Mouse (Mus musculus) embryonic facial prominence, embryonic 12.5 days (tissue): ENCODE data around the gene Pcbp2. TPM values are rescaled to one million over a fixed set of nuclear protein-coding genes. Genes with fewer than 3 reads are reported as not detected.

Source experiments
- ATAC-seq: fragments of 200-750 bp; cut with Nextera tagmentation; 2 replicates; pipeline ENCODE4 v1.8.0; 2017; ENCODE audit not compliant: insufficient number of reproducible peaks, insufficient read depth, low FRiP score, low TSS enrichment
- H3K27ac ChIP-seq: fragments of 300-500 bp; sonication (generic); 2 replicates; pipeline ENCODE4 v1.5.1; 2016; ENCODE audit warnings: mild to moderate bottlenecking
- H3K27me3 ChIP-seq: fragments of 300-500 bp; sonication (generic); 2 replicates; pipeline ENCODE4 v1.6.1; 2016; ENCODE audit warnings: mild to moderate bottlenecking, moderate library complexity
- H3K36me3 ChIP-seq: fragments of 300-500 bp; sonication (generic); 2 replicates; pipeline ENCODE4 v1.6.1; 2016; ENCODE audit warnings: mild to moderate bottlenecking
- H3K4me1 ChIP-seq: fragments of 300-500 bp; sonication (generic); 2 replicates; pipeline ENCODE4 v1.6.1; 2016
- H3K4me2 ChIP-seq: fragments of 300-500 bp; sonication (generic); replicated peaks from 2 replicates; pipeline ENCODE4 v1.6.1; 2016; ENCODE audit warnings: mild to moderate bottlenecking, moderate library complexity
- H3K4me3 ChIP-seq: fragments of 300-500 bp; sonication (generic); 2 replicates; pipeline ENCODE4 v1.5.1; 2016; ENCODE audit warnings: mild to moderate bottlenecking
- H3K9ac ChIP-seq: fragments of 300-500 bp; sonication (generic); 2 replicates; pipeline ENCODE4 v1.6.1; 2016; ENCODE audit warnings: mild to moderate bottlenecking, moderate library complexity
- H3K9me3 ChIP-seq: fragments of 300-500 bp; sonication (generic); 2 replicates; pipeline ENCODE4 v1.6.1; 2016; ENCODE audit warnings: mild to moderate bottlenecking, moderate library complexity
- WGBS: fragments of 180-500 bp; shearing (Covaris S2); methylation state at CpG from one replicate; pipeline ENCODE4 v1.1.7; 2016; 5-methylcytosine and 5-hydroxymethylcytosine counted together
- polyA plus RNA-seq: library from polyadenylated mRNA; unstranded; fragments of >200 nt; fragmentation: Nextera tagmentation; extraction: Ambion mirVana; gene quantifications from 2 replicates; pipeline ENCODE4 v1.2.1, GENCODE M21; 2016

Pcbp2 gene
- polyA plus RNA-seq, 1 experiment from 2014 or later: 230 TPM

DNA sequence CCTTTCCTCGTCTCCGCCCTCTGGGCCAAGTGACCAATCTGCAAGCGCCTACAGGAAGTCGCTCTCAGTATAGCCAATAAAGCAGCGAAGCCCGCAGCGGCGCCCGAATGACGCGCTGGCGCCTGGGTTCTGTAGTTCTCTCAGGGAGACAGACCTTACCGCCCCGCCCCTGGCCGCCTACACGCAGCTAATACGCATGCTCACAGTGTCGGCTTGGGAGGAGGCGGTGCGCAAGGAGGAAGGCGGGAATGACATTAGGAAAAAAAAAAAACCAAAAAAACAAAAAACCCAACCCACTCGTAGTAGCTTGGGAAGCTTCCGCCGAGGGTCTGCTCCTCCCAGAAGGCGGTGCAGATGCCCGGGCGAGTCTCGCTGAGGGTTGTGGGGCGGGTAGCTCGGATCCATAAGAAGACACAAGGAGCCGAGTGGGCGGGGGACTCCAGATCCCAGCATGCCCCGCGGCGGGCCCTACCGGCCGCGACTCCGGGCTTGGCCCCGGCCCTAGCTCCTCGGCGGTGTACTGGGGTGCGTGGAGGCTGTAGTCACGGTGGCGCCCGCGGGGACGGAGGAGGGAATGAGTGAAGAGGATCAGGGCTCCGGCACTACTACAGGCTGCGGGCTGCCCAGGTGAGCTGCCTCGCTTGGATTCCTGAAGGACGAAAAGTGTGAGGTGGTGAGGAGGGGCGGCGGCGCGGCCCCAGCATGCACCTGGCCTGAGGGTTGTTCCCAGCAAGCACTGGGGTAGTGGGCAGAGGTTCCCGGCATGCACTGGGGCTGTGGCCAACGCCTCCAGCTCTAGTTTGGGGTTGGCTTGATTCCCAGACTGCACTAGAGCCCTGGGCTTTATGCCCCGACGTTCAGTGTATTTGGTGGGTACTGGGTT is 47.9 kb downstream of the Pcbp2 start, which contains the start of gene Tarbp2:
Gene Tarbp2, plus strand, starts transcription at position 217 of the 883 bp plus-strand sequence.
- H3K9ac ChIP-seq: peak within 1 kb of the TSS; percentile 81
- peaks cover 25% of the 10 kb centered on the region for H3K36me3 ChIP-seq
- H3K9me3 ChIP-seq: no peaks in the 10 kb centered on the region
- peak within 1 kb of the TSS; percentile 53 for H3K4me3 ChIP-seq
- no peaks in the 10 kb centered on the region for H3K27me3 ChIP-seq
- peaks cover 26% of the 10 kb centered on the region for H3K4me1 ChIP-seq
- WGBS: under 1% methylated on average over 60 of the region's 60 CpGs
- peak within 1 kb of the TSS; percentile 99 for H3K27ac ChIP-seq
- peak; percentile 93 for ATAC-seq
- H3K4me2 ChIP-seq: peak within 1 kb of the TSS; percentile 86

DNA sequence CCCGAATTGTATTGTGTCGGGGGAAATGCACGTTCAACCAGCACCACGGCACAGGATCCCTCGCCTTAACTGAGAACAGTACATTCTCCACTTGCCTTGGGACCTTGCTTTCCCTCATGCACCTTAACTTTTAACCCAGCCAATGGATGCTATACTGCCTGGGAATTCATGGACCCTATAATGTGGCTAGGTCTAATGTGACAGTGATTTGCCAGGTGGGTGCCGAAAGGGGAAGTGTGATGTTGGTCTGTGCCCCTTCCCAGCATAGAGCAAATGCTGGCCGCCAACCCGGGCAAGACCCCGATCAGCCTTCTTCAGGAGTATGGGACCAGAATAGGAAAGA is 48.5 kb downstream of the Pcbp2 start:
- H3K4me2 ChIP-seq: peak overlapping the region; percentile 86
- peak overlapping the region; percentile 53 for H3K4me3 ChIP-seq
- peaks cover 26% of the 10 kb centered on the region for H3K4me1 ChIP-seq
- H3K9me3 ChIP-seq: no peaks in the 10 kb centered on the region
- H3K36me3 ChIP-seq: peaks cover 28% of the 10 kb centered on the region
- ATAC-seq: no peak
- peak overlapping the region; percentile 81 for H3K9ac ChIP-seq
- WGBS: 15% methylated on average over 9 of the region's 9 CpGs
- H3K27ac ChIP-seq: peak overlapping the region; percentile 99
- H3K27me3 ChIP-seq: no peaks in the 10 kb centered on the region

DNA sequence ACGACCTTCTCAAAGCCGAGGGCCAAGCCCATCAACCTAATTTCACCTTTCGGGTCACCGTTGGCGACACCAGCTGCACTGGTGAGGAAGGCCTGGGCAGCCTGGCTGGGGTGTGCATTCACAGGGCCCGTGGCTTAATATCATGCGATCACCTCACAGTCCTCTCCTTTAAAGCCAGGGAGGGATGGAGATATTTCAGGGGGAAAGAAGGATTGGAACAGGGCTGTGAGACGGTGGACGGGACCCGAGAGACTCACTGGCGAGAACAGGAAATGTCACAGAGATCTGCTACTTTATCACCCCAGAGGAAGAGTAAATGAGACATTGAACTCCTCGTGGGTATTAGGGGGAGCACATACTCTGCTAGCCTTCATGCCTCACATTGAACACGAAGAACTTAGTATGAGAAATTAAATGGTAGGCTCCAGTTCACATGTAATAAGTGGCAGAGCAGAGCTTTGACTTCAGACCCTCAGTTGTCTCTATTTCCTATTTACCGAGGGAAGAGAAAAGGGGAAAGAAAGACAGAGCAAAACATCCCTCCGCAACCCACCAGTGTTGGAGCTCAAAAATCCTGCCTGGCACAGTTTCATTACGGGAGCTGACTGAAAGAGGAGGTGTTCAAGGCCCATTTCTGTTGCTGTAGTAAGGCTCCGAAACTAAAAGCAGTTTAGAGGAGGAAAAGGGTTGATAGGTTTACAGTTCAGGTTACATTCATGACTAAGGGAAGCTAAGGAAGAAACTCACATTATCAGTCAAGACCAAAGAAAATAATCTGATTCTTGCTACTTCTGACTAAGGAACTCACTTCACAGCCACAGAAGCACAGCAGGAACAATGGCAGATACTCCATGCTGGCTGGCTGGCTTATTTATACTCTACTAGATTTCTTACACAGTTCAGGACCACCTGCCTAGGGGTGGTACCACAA is 49.1 kb downstream of the Pcbp2 start:
- peak overlapping the region; percentile 81 for H3K9ac ChIP-seq
- peaks cover 34% of the 10 kb centered on the region for H3K36me3 ChIP-seq
- 68% methylated on average over 17 of the region's 17 CpGs for WGBS
- H3K4me3 ChIP-seq: peak overlapping the region; percentile 53
- no peak for ATAC-seq
- peak overlapping the region; percentile 99; the same call in 1 of the 2 replicates for H3K27ac ChIP-seq
- H3K9me3 ChIP-seq: no peaks in the 10 kb centered on the region
- H3K4me2 ChIP-seq: peak overlapping the region; percentile 86
- H3K4me1 ChIP-seq: peaks cover 26% of the 10 kb centered on the region
- H3K27me3 ChIP-seq: no peaks in the 10 kb centered on the region

- no peak overlapping the region for H3K4me3 ChIP-seq
Measured at GRCm38 (mm10) chr15:102520416-102520815, 50.1 kb downstream of the Pcbp2 start.

DNA sequence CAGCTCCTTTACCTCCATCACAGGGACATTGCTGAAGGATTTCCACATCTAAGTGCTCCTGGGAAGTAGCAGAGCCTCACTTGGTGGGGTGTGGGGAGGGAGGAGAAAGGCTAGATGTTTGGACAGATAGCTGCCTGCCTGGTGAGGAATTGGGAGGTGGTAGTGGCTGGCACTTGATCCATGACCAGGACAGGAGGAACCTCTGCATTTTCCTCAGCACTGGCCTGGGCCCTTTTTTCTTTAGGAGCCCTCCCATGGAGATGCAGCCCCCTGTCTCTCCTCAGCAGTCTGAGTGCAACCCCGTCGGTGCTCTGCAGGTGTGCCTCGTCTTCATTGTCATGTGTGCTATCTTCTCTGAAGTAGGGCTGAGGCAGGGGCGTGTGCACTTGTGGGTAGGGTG is 51.1 kb downstream of the Pcbp2 start:
- WGBS: 94% methylated on average over 4 of the region's 4 CpGs
- H3K9me3 ChIP-seq: no peaks in the 10 kb centered on the region
- no peak overlapping the region for H3K4me2 ChIP-seq
- H3K4me3 ChIP-seq: no peak overlapping the region
- H3K9ac ChIP-seq: no peak overlapping the region
- peaks cover 37% of the 10 kb centered on the region for H3K36me3 ChIP-seq
- H3K27ac ChIP-seq: no peak overlapping the region
- H3K4me1 ChIP-seq: peaks cover 14% of the 10 kb centered on the region
- ATAC-seq: no peak
- no peaks in the 10 kb centered on the region for H3K27me3 ChIP-seq

More at GRCm38 (mm10) chr15:102520416-102520815, 50.1 kb downstream of the Pcbp2 start:
- peaks cover 37% of the 10 kb centered on the region for H3K36me3 ChIP-seq
- no peak overlapping the region for H3K4me2 ChIP-seq
- ATAC-seq: no peak
- H3K9ac ChIP-seq: peak overlapping the region; percentile 21; the same call in 1 of the 2 replicates
- no peaks in the 10 kb centered on the region for H3K9me3 ChIP-seq
- no peak overlapping the region for H3K27ac ChIP-seq
- 84% methylated on average over 4 of the region's 4 CpGs for WGBS
- H3K27me3 ChIP-seq: no peaks in the 10 kb centered on the region
- peaks cover 23% of the 10 kb centered on the region for H3K4me1 ChIP-seq

GRCm38 (mm10) chr15:102524892-102525485 is 54.6 kb downstream of the Pcbp2 start, which contains the start of gene Npff:
TSS of gene Npff (minus strand) at chr15:102524942.
- Histone ChIP-seq H3K4me3 (no peak within 1 kb of the TSS), H3K36me3 (peaks cover 64% of the 10 kb centered on the region), H3K9me3 (no peaks in the 10 kb centered on the region), H3K27me3 (no peaks in the 10 kb centered on the region), H3K4me2 (no peak within 1 kb of the TSS), H3K27ac (no peak within 1 kb of the TSS), H3K9ac (no peak within 1 kb of the TSS), H3K4me1 (0 out of 2 replicates have a peak, but pooled peaks cover 4% of the 10 kb centered on the region)
- no peak for ATAC-seq
- WGBS: 6% methylated on average over 3 of the region's 3 CpGs

GRCm38 (mm10) chr15:102526111-102527002 is 56.0 kb downstream of the Pcbp2 start:
- Histone ChIP-seq H3K4me3 (no peak overlapping the region), H3K9ac (no peak overlapping the region), H3K36me3 (peaks cover 62% of the 10 kb centered on the region), H3K9me3 (no peaks in the 10 kb centered on the region), H3K4me2 (no peak overlapping the region), H3K4me1 (no peaks in the 10 kb centered on the region), H3K27ac (no peak overlapping the region), H3K27me3 (no peaks in the 10 kb centered on the region)
- 82% methylated on average over 6 of the region's 6 CpGs for WGBS
- no peak for ATAC-seq

DNA sequence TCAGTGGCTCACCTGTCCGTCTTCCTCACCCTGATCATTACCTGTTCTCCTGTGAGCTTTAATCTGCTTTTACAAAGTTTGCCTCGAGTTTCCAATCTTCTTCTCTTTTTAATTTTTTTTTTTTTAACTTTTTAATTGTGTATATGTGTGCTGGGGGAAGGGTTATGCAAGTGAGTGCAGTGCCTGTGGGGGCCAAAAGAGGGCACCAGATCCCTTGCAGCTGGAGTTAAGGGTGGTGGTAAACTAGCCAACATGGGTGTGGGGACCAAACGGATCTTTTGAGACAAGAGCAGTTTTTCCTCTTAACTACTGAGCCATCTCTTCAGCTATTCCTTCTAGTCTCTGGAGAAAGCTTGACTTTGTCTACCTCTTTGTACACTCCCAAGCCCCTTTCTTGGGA is 57.6 kb downstream of the Pcbp2 start:
- Histone ChIP-seq H3K4me1 (no peaks in the 10 kb centered on the region), H3K36me3 (peaks cover 56% of the 10 kb centered on the region), H3K4me2 (no peak overlapping the region), H3K9ac (no peak overlapping the region), H3K4me3 (no peak overlapping the region), H3K27me3 (no peaks in the 10 kb centered on the region), H3K9me3 (no peaks in the 10 kb centered on the region), H3K27ac (no peak overlapping the region)
- 69% methylated on average over 3 of the region's 3 CpGs for WGBS
- no peak for ATAC-seq

- Histone ChIP-seq H3K9me3 (no peaks in the 10 kb centered on the region), H3K27ac (no peak overlapping the region), H3K4me1 (no peaks in the 10 kb centered on the region), H3K4me2 (no peak overlapping the region), H3K27me3 (no peaks in the 10 kb centered on the region), H3K4me3 (no peak overlapping the region), H3K9ac (no peak overlapping the region), H3K36me3 (peaks cover 60% of the 10 kb centered on the region)
- ATAC-seq: no peak
- 94% methylated on average over 1 of the region's 1 CpGs for WGBS
Measured at GRCm38 (mm10) chr15:102528396-102528795, 58.1 kb downstream of the Pcbp2 start.

GRCm38 (mm10) chr15:102530566-102530965 is 60.2 kb downstream of the Pcbp2 start:
- peaks cover 57% of the 10 kb centered on the region for H3K36me3 ChIP-seq
- no peak overlapping the region for H3K27ac ChIP-seq
- no peak overlapping the region for H3K9ac ChIP-seq
- no peaks in the 10 kb centered on the region for H3K27me3 ChIP-seq
- H3K4me1 ChIP-seq: no peaks in the 10 kb centered on the region
- no peak for ATAC-seq
- H3K9me3 ChIP-seq: no peaks in the 10 kb centered on the region
- 94% methylated on average over 4 of the region's 4 CpGs for WGBS
- H3K4me3 ChIP-seq: no peak overlapping the region
- H3K4me2 ChIP-seq: no peak overlapping the region
